Mouse (Mus musculus): ENCODE data around the gene Slc35f1.

DNA sequence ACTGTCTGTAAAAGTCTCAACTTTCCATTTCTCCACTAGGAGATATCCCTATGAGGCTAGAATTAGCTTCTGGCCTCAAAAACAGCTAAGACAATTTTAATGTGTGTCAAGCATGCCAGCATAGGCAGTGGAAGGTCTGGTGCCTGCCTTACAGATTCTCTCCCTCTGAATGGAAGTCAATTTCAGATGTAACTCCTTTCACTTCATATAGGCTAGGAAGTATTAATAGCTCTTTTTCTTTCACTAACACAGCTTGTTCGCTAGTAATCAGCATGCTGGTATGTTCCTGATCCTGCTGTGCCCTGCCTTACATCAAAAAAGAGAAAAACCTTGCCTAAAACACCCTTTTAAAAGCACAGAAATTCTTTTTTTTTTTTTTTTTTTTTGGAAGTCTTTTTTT is 70.2 kb downstream of the Slc35f1 start:
- TF ChIP-seq GATA1 (IDR thresholded peaks at IDR 0.05; ENCODE audit: borderline replicate concordance, low read length) (no peak), FLI1 (IDR thresholded peaks at IDR 0.05; ENCODE audit: low read length) (no peak)
